Mouse (Mus musculus) liver, embryonic 15.5 days (tissue): Measurements from ENCODE around the gene Iqcf3. TPM values are rescaled to one million over a fixed set of nuclear protein-coding genes. Genes with fewer than 3 reads are reported as not detected.
"Not testable (repeated sequence)": the region's sequence is repeated elsewhere in the genome, so short reads cannot be mapped to it uniquely, and the experiment has no call there.

Experiments
- ATAC-seq: fragments of 200-750 bp; cut with Nextera tagmentation; 2 replicates; pipeline ENCODE4 v1.8.0; 2017; ENCODE audit warnings: moderate number of reproducible peaks, mild to moderate bottlenecking, moderate library complexity; ENCODE audit not compliant: insufficient read depth
- H3K27ac ChIP-seq: fragments of 300-500 bp; sonication (generic); replicated peaks from 2 replicates; pipeline ENCODE4 v1.5.1; 2015; ENCODE audit warnings: mild to moderate bottlenecking, inconsistent platforms
- H3K27me3 ChIP-seq: fragments of 300-500 bp; sonication (generic); 2 replicates; pipeline ENCODE4 v1.6.1; 2015; ENCODE audit warnings: mild to moderate bottlenecking, inconsistent platforms
- H3K36me3 ChIP-seq: fragments of 300-500 bp; sonication (generic); replicated peaks from 2 replicates; pipeline ENCODE4 v1.6.1; 2015; ENCODE audit warnings: moderate library complexity, mild to moderate bottlenecking, inconsistent platforms
- H3K4me1 ChIP-seq: fragments of 300-500 bp; sonication (generic); replicated peaks from 2 replicates; pipeline ENCODE4 v1.6.1; 2015; ENCODE audit warnings: inconsistent platforms
- H3K4me2 ChIP-seq: fragments of 300-500 bp; sonication (generic); 2 replicates; pipeline ENCODE4 v1.6.1; 2015; ENCODE audit warnings: moderate library complexity, mild to moderate bottlenecking, inconsistent platforms
- H3K4me3 ChIP-seq: fragments of 300-500 bp; sonication (generic); replicated peaks from 2 replicates; pipeline ENCODE4 v1.5.1; 2015; ENCODE audit warnings: mild to moderate bottlenecking, inconsistent platforms
- H3K9ac ChIP-seq: fragments of 300-500 bp; sonication (generic); 2 replicates; pipeline ENCODE4 v1.6.1; 2015; ENCODE audit warnings: moderate library complexity, mild to moderate bottlenecking, inconsistent platforms
- H3K9me3 ChIP-seq: fragments of 300-500 bp; sonication (generic); replicated peaks from 2 replicates; pipeline ENCODE4 v1.6.1; 2016; ENCODE audit warnings: inconsistent platforms
- WGBS: fragments of 180-500 bp; shearing (Covaris S2); methylation state at CpG from one replicate; pipeline ENCODE4 v1.1.7; 2015; ENCODE audit warnings: mixed read lengths; ENCODE audit not compliant: insufficient replicate concordance; 5-methylcytosine and 5-hydroxymethylcytosine counted together
- polyA plus RNA-seq: library from polyadenylated mRNA; unstranded; fragments of >200 nt; fragmentation: Nextera tagmentation; extraction: Ambion mirVana; gene quantifications from 2 replicates; pipeline ENCODE4 v1.2.1, GENCODE M21; 2015

Iqcf3 gene
- polyA plus RNA-seq, result not detected in 2 replicates

DNA sequence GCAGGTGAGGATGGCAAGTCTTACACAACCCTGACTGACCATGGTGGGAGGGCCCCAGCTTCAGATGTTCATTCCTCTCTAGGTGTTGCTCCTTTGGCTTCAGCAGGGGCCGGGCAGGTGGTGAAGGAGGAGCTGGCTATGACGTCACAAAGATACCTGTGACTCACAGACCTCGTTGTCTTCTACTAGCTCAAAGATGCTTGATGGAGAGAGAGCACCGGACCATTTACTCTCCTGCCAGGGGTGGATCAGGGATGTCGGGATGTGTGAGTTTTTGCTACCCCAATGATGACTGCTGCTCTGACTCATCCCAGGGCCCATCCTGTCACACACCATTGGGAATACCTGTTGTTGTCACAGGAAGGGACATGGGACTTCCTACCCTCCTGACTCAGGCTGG is at the start of gene Iqcf3:
Gene Iqcf3 (minus strand): TSS at position 101 of the 400 bp plus-strand sequence.
- 68% methylated on average over 5 of the region's 5 CpGs for WGBS
- Histone ChIP-seq H3K36me3 (no peaks in the 10 kb centered on the region), H3K9ac (no peak within 1 kb of the TSS), H3K9me3 (no peaks in the 10 kb centered on the region), H3K4me1 (no peaks in the 10 kb centered on the region), H3K4me2 (no peak within 1 kb of the TSS), H3K27ac (no peak within 1 kb of the TSS), H3K27me3 (no peaks in the 10 kb centered on the region), H3K4me3 (no peak within 1 kb of the TSS)
- ATAC-seq, result no peak

DNA sequence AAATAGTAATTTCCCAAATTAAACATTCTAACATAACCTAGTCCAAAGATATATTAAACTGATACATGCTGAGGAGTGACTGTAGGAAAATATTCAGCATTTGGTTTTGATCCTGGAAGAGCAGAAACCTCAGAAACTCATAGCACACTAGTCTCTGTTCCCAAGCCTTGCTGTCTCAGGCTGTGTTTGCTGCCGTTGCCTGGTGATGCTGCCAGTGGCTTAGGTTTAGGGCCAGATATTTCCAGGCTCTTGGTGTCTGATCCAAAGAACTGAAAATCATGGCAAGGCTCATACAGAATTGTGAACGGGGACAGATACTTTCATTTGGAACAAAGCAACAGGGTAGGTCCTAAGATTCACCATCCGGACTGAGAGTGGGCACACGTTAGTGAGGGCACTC is 49.3 kb upstream of the Iqcf3 start:
- Histone ChIP-seq H3K9ac (no peak overlapping the region), H3K4me3 (no peak overlapping the region), H3K36me3 (no peaks in the 10 kb centered on the region), H3K27ac (no peak overlapping the region), H3K4me2 (no peak overlapping the region), H3K9me3 (no peaks in the 10 kb centered on the region), H3K27me3 (no peaks in the 10 kb centered on the region), H3K4me1 (no peaks in the 10 kb centered on the region)
- no peak for ATAC-seq
- WGBS, result 68% methylated on average over 4 of the region's 4 CpGs

DNA sequence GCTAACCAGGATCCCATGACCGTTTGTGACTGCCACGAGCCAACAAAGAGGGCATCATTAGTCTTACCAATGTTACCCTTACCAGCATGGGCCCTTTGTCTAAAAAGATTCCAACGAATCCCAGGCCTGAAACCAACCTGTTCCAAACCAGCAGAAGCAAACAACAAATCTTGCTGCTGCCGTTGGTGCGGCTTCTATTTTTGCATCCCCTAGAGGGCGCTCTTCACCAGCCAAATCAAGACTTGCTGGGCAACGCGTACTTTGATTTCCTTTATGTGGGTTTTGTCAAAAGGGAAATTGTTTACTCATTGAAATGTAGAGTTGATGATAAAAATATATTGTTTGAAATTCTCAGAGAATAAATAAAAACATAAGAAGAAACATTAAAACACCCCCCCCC is 39.1 kb upstream of the Iqcf3 start:
- no peak overlapping the region for H3K4me2 ChIP-seq
- no peak overlapping the region for H3K27ac ChIP-seq
- no peaks in the 10 kb centered on the region for H3K4me1 ChIP-seq
- H3K4me3 ChIP-seq, result no peak overlapping the region
- H3K9me3 ChIP-seq, result no peaks in the 10 kb centered on the region
- H3K36me3 ChIP-seq, result no peaks in the 10 kb centered on the region
- ATAC-seq, result no peak
- WGBS, result 22% methylated on average over 8 of the region's 8 CpGs
- no peak overlapping the region for H3K9ac ChIP-seq
- H3K27me3 ChIP-seq, result no peaks in the 10 kb centered on the region

DNA sequence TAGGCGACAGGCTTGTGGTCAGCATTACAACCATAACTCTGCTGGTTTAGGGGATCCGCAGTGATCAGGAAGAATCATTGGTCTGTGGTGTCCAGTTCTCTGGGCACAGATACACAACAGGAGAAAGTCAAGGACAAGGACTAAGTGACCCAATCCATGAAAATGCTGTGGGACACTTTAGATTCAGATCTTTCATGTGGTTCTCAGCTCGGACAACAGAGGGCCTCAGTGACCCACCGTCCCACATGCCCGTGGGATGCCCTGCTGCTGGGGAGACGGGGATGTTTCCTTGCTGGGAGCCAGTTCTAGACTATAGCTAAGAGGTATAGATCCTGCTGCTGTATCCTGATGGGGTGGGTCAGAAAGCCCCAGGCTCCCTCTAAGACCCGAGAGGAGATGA is 37.0 kb upstream of the Iqcf3 start:
- no peak for ATAC-seq
- Histone ChIP-seq H3K4me2 (no peak overlapping the region), H3K4me3 (no peak overlapping the region), H3K9me3 (no peaks in the 10 kb centered on the region), H3K4me1 (no peaks in the 10 kb centered on the region), H3K27me3 (no peaks in the 10 kb centered on the region), H3K36me3 (no peaks in the 10 kb centered on the region), H3K27ac (no peak overlapping the region), H3K9ac (no peak overlapping the region)
- WGBS, result 33% methylated on average over 7 of the region's 7 CpGs

DNA sequence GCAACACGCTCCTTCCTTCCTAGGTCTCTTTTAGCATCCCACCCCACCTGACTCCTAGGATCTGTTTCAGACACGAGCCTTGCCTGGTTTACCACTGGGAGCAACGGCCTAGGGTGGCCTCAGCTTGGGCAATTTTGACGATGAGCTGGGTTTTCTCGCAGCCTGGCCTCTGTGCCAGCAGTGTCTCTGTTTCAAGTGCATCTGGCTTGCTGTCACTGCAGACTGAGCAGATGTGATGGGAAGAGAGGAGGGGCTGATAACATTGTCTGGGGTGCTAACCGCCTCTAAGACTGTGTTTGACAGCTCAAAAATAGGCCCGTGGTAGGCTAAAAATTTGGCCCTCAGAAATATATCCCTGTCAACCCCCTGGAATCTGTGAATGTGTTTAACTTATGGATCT is 34.4 kb upstream of the Iqcf3 start:
- WGBS, result 53% methylated on average over 7 of the region's 7 CpGs

DNA sequence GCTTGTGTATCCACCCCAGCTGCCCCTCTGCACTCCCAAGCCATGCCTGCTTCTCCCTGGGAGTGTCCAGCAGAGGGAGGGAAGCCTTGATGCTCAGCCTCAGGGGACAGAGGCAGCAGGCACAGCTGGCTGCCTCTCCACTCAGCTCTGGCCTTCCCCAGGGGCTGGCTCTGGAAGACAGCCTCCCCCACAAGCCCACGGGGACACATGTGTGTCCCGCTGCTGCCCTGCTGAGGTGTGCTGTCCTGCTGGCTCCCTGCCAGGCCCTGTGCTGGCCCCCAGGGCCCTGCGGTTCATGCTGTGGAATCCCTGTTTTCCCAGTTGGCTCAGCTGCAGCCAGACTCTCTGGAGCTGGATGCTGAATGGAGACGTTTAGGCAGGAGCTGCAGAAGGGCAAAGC is 34.0 kb upstream of the Iqcf3 start:
- not testable (repeated sequence) for H3K27ac ChIP-seq, ATAC-seq, H3K4me3 ChIP-seq, H3K36me3 ChIP-seq, H3K4me1 ChIP-seq, H3K9ac ChIP-seq, H3K9me3 ChIP-seq, H3K4me2 ChIP-seq, H3K27me3 ChIP-seq
- 38% methylated on average over 4 of the region's 4 CpGs for WGBS

More for the DNA sequence above, 34.4 kb upstream of the Iqcf3 start:
- Histone ChIP-seq H3K4me1 (no peaks in the 10 kb centered on the region), H3K27me3 (no peaks in the 10 kb centered on the region), H3K4me2 (no peak overlapping the region), H3K9me3 (no peaks in the 10 kb centered on the region), H3K36me3 (no peaks in the 10 kb centered on the region), H3K4me3 (no peak overlapping the region), H3K9ac (no peak overlapping the region), H3K27ac (no peak overlapping the region)
- ATAC-seq, result no peak

DNA sequence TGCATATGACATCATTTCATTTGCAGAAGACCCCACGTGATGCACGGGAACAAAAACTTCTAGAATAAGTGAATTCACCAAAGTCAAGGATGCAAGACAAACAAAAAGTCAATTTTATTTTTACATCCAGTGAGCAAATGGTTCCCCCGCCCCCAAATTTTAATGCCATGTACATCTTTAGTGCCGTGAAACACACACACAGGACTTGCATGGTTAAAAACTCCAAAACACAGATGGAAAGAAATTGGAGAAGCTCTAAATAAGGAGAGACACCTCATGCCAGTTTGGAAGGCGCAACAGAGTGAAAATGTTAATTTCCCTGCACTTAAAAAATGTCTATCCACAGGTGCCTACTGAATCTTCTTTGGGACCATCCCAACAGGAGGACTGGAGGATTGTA is 30.7 kb upstream of the Iqcf3 start:
- 67% methylated on average over 5 of the region's 5 CpGs for WGBS
- H3K27me3 ChIP-seq, result no peaks in the 10 kb centered on the region
- H3K36me3 ChIP-seq, result no peaks in the 10 kb centered on the region
- no peak overlapping the region for H3K4me3 ChIP-seq
- H3K27ac ChIP-seq, result no peak overlapping the region
- H3K9ac ChIP-seq, result no peak overlapping the region
- no peak overlapping the region for H3K4me2 ChIP-seq
- no peaks in the 10 kb centered on the region for H3K9me3 ChIP-seq
- no peak for ATAC-seq
- no peaks in the 10 kb centered on the region for H3K4me1 ChIP-seq

DNA sequence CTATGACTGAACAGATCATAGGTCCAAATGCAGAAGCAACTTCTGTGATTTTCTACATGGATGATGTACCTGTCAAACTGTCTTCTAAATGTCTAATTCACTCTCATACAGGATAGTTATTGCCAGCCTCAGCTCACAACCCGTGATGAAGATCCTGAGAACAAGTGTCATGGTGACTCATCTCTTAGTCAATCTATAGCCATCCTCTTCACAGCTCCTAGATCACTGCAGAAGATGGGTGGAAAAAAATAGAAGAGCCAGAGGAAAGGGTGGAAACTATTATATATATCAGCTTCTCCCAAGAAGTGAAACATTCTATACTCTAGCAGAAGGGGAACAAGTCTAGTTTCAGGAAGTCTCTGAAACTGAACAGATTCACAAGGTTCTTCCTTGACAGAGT is 21.1 kb upstream of the Iqcf3 start:
- H3K4me2 ChIP-seq, result no peak overlapping the region
- no peaks in the 10 kb centered on the region for H3K27me3 ChIP-seq
- WGBS, result 47% methylated on average over 1 of the region's 1 CpGs
- H3K4me1 ChIP-seq, result no peaks in the 10 kb centered on the region
- no peak overlapping the region for H3K9ac ChIP-seq
- no peak overlapping the region for H3K27ac ChIP-seq
- no peaks in the 10 kb centered on the region for H3K9me3 ChIP-seq
- H3K4me3 ChIP-seq, result no peak overlapping the region
- ATAC-seq, result no peak
- H3K36me3 ChIP-seq, result no peaks in the 10 kb centered on the region

DNA sequence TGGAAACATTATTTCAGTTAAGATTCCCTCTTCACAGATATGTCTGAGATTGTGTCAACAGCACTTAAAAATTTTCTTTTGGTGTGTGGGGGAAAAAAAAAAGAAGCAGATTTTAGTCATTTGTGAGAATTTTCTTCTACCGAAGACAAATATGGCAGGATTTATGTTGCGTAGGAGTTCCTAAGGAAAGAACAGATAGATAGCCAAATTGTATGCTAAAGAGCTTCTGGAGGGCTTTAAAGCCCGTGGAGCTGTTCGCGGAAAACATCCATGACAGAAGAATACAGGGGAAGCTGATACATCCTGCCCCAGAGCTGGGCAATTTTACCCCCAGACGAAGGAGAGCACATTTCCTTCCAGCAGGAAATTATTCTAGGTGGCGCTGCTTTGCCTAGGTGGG is 18.6 kb upstream of the Iqcf3 start:
- H3K4me3 ChIP-seq, result no peak overlapping the region
- H3K4me1 ChIP-seq, result no peaks in the 10 kb centered on the region
- WGBS, result 66% methylated on average over 7 of the region's 7 CpGs
- no peaks in the 10 kb centered on the region for H3K36me3 ChIP-seq
- H3K9ac ChIP-seq, result no peak overlapping the region
- ATAC-seq, result no peak
- H3K27ac ChIP-seq, result no peak overlapping the region
- H3K4me2 ChIP-seq, result no peak overlapping the region
- H3K27me3 ChIP-seq, result no peaks in the 10 kb centered on the region
- no peaks in the 10 kb centered on the region for H3K9me3 ChIP-seq

- WGBS, result 58% methylated on average over 2 of the region's 2 CpGs
- ATAC-seq, result no peak
- Histone ChIP-seq H3K36me3 (no peaks in the 10 kb centered on the region), H3K9me3 (no peaks in the 10 kb centered on the region), H3K4me3 (no peak overlapping the region), H3K27ac (no peak overlapping the region), H3K27me3 (no peaks in the 10 kb centered on the region), H3K4me2 (no peak overlapping the region), H3K9ac (no peak overlapping the region), H3K4me1 (no peaks in the 10 kb centered on the region)
Measured at GRCm38 (mm10) chr9:106576112-106576511, 14.7 kb upstream of the Iqcf3 start.

- Histone ChIP-seq H3K9ac (no peak overlapping the region), H3K4me2 (no peak overlapping the region), H3K27ac (no peak overlapping the region), H3K27me3 (no peaks in the 10 kb centered on the region), H3K9me3 (no peaks in the 10 kb centered on the region), H3K36me3 (no peaks in the 10 kb centered on the region), H3K4me3 (no peak overlapping the region), H3K4me1 (no peaks in the 10 kb centered on the region)
- no peak for ATAC-seq
- WGBS, result 69% methylated on average over 5 of the region's 5 CpGs
Measured at GRCm38 (mm10) chr9:106573366-106573765, 11.9 kb upstream of the Iqcf3 start.

DNA sequence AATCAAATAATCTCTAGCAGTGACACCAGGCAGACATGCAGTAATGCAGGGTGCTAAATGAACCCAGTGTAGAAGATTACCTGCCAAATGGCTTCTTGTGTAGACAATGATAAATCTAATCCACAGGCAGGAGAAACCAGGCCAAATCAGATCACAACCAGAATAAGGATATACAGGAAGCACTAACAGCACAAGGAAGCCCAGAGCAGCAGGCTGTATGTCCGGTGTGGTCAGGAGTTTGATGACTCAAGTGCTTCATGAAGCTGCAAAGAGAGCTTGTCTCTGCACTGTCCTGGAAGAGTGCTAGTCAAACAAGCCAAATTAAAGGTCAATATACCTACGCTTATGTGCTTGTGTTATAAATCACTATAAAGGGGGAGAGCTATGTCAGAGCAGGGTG is 10.8 kb upstream of the Iqcf3 start:
- H3K4me1 ChIP-seq, result no peaks in the 10 kb centered on the region
- no peaks in the 10 kb centered on the region for H3K36me3 ChIP-seq
- WGBS, result 49% methylated on average over 2 of the region's 2 CpGs
- no peak overlapping the region for H3K4me3 ChIP-seq
- no peaks in the 10 kb centered on the region for H3K27me3 ChIP-seq
- H3K27ac ChIP-seq, result no peak overlapping the region
- H3K4me2 ChIP-seq, result no peak overlapping the region
- no peak overlapping the region for H3K9ac ChIP-seq
- no peak for ATAC-seq
- H3K9me3 ChIP-seq, result no peaks in the 10 kb centered on the region
